Mouse (Mus musculus): ENCODE measurements around the gene Zc3h12b. TPM values are rescaled to one million over a fixed set of nuclear protein-coding genes. Genes with fewer than 3 reads are reported as not detected.

Zc3h12b gene
- total RNA-seq (2014; rRNA removed), result 10.6 and 11.6 TPM in 2 replicates
- 2.5 and 3.5 TPM in 2 replicates for polyA plus RNA-seq (2015; fragmentation: Nextera tagmentation; extraction: Ambion mirVana)

GRCm38 (mm10) chrX:95711227-95712111 lies at the start of gene Zc3h12b:
Zc3h12b (plus strand) TSS chrX:95711678.
- peak; percentile 85 for DNase-seq
- Histone ChIP-seq H3K27ac (ENCODE audit: low read depth, low read length) (peak within 1 kb of the TSS; percentile 69), H3K9ac (peak within 1 kb of the TSS; percentile 41), H3K4me3 (ENCODE audit: low read depth, low read length) (peak within 1 kb of the TSS; percentile 49), H3K4me2 (ENCODE audit: low read depth) (peak within 1 kb of the TSS; percentile 48), H3K36me3 (ENCODE audit: insufficient read depth) (no peaks in the 10 kb centered on the region), H3K9me3 (ENCODE audit: low read length) (no peaks in the 10 kb centered on the region), H3K27me3 (ENCODE audit: insufficient read depth, low read length) (no peaks in the 10 kb centered on the region), H3K4me1 (ENCODE audit: insufficient read depth) (no peaks in the 10 kb centered on the region)
- peak; percentile 98 for ATAC-seq
- peak; percentile 56 for TF ChIP-seq CTCF (IDR thresholded peaks at IDR 0.05; ENCODE audit: low read depth)
- 28% methylated on average over 46 of the region's 46 CpGs for WGBS

DNA sequence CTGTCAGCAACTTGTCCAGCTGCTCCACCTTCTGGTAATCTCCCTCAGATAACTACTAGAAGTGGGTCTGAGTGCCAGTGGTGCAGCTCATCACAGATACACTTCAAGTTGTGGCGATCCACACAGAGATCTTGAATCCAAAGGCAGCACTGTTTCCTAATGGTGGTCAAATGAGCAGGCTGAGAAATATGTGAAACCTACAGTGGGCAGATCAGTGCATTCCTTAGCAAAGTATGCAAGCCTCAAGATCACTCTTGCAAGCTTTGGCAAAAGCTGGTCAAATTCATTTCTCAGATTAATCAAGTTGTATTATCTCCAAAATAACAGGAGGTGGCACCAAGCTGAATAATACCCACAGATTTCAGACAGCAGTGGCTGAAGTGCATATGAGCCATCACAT lies 29.3 kb upstream of the Zc3h12b start:
- WGBS, result 87% methylated on average over 1 of the region's 1 CpGs
- H3K36me3 ChIP-seq (ENCODE audit: insufficient read depth), result no peaks in the 10 kb centered on the region

DNA sequence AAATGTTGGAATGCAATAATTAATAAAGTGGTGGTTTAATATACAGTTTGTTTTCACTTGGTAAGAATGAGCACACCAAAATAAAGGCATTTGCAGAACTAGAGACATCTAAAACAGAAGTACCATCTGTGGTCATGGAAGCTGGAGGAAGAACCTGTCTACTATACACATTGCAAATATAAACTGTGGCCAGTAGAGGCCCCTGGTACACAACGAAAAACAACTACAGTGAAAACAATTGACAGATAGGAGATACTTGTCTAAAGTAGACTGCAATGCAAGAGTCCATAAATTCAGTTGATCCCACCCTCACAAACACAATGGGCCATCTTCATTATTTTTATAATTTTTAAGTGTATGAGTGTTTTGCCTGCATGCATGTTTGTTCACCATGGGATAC lies 24.4 kb upstream of the Zc3h12b start:
- ATAC-seq, result peak; percentile 43; the same call in 1 of the 2 replicates
- TF ChIP-seq CTCF (IDR thresholded peaks at IDR 0.05; ENCODE audit: low read depth), result peak; percentile 37
- Histone ChIP-seq H3K4me3 (ENCODE audit: low read depth, low read length) (no peak overlapping the region), H3K4me1 (ENCODE audit: insufficient read depth) (no peaks in the 10 kb centered on the region), H3K9me3 (ENCODE audit: low read length) (no peaks in the 10 kb centered on the region), H3K27me3 (ENCODE audit: insufficient read depth, low read length) (no peaks in the 10 kb centered on the region), H3K27ac (ENCODE audit: low read depth, low read length) (no peak overlapping the region), H3K4me2 (ENCODE audit: low read depth) (no peak overlapping the region), H3K9ac (no peak overlapping the region), H3K36me3 (ENCODE audit: insufficient read depth) (no peaks in the 10 kb centered on the region)
- 62% methylated on average over 1 of the region's 1 CpGs for WGBS
- peak; percentile 20 for DNase-seq

More for the DNA sequence above, 29.3 kb upstream of the Zc3h12b start:
- no peaks in the 10 kb centered on the region for H3K27me3 ChIP-seq (ENCODE audit: insufficient read depth, low read length)
- H3K9ac ChIP-seq, result no peak overlapping the region
- ATAC-seq (no peak), DNase-seq (no peak)
- H3K4me1 ChIP-seq (ENCODE audit: insufficient read depth), result no peaks in the 10 kb centered on the region
- no peak overlapping the region for H3K4me3 ChIP-seq (ENCODE audit: low read depth, low read length)
- H3K9me3 ChIP-seq (ENCODE audit: low read length), result no peaks in the 10 kb centered on the region
- no peak overlapping the region for H3K4me2 ChIP-seq (ENCODE audit: low read depth)
- TF ChIP-seq CTCF (IDR thresholded peaks at IDR 0.05; ENCODE audit: low read depth), result no peak
- H3K27ac ChIP-seq (ENCODE audit: low read depth, low read length), result no peak overlapping the region

- Histone ChIP-seq H3K4me3 (ENCODE audit: low read depth, low read length) (no peak overlapping the region), H3K36me3 (ENCODE audit: insufficient read depth) (no peaks in the 10 kb centered on the region), H3K9me3 (ENCODE audit: low read length) (no peaks in the 10 kb centered on the region), H3K4me2 (ENCODE audit: low read depth) (no peak overlapping the region), H3K9ac (no peak overlapping the region), H3K27ac (ENCODE audit: low read depth, low read length) (no peak overlapping the region), H3K27me3 (ENCODE audit: insufficient read depth, low read length) (no peaks in the 10 kb centered on the region), H3K4me1 (ENCODE audit: insufficient read depth) (no peaks in the 10 kb centered on the region)
- ATAC-seq (no peak), DNase-seq (peak; percentile 18)
- peak; percentile 38; the same call in 1 of the 2 replicates for TF ChIP-seq CTCF (IDR thresholded peaks at IDR 0.05; ENCODE audit: low read depth)
- 38% methylated on average over 2 of the region's 2 CpGs for WGBS
Measured at GRCm38 (mm10) chrX:95738253-95738652, 26.8 kb downstream of the Zc3h12b start.

DNA sequence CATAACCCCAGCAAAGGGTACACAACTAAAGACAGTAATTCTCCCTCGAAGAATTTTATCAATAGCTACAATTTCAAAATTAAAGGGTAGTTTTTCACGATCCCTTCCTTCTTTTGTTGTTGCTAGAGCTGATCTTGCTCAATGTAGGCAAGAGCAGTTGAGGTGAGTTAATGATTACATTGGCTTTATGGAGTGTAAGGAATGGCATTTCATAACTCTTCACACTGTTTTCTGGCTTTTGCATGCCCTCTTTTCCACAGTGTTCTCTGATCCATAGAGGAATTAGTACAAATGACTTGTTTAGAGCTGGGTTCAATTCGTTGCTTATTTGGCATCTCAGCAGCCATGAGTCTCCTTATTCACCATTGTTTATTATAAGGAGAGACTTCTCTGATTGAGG lies 84.4 kb downstream of the Zc3h12b start:
- WGBS, result 85% methylated on average over 3 of the region's 3 CpGs
- H3K27ac ChIP-seq (ENCODE audit: low read depth, low read length), result no peak overlapping the region
- no peaks in the 10 kb centered on the region for H3K9me3 ChIP-seq (ENCODE audit: low read length)
- no peak overlapping the region for H3K4me2 ChIP-seq (ENCODE audit: low read depth)
- no peaks in the 10 kb centered on the region for H3K4me1 ChIP-seq (ENCODE audit: insufficient read depth)
- H3K9ac ChIP-seq, result no peak overlapping the region
- no peaks in the 10 kb centered on the region for H3K36me3 ChIP-seq (ENCODE audit: insufficient read depth)
- ATAC-seq (no peak), DNase-seq (no peak)
- no peaks in the 10 kb centered on the region for H3K27me3 ChIP-seq (ENCODE audit: insufficient read depth, low read length)
- no peak overlapping the region for H3K4me3 ChIP-seq (ENCODE audit: low read depth, low read length)
- TF ChIP-seq CTCF (IDR thresholded peaks at IDR 0.05; ENCODE audit: low read depth), result no peak

- Histone ChIP-seq H3K9ac (no peak overlapping the region), H3K9me3 (ENCODE audit: low read length) (no peaks in the 10 kb centered on the region), H3K27me3 (ENCODE audit: insufficient read depth, low read length) (no peaks in the 10 kb centered on the region), H3K4me2 (ENCODE audit: low read depth) (no peak overlapping the region), H3K36me3 (ENCODE audit: insufficient read depth) (no peaks in the 10 kb centered on the region), H3K4me3 (ENCODE audit: low read depth, low read length) (no peak overlapping the region), H3K27ac (ENCODE audit: low read depth, low read length) (no peak overlapping the region), H3K4me1 (ENCODE audit: insufficient read depth) (no peaks in the 10 kb centered on the region)
- whole genome bisulfite sequencing, result 77% methylated on average over 1 of the region's 1 CpGs
- DNase-seq (no peak), ATAC-seq (no peak)
- no peak for TF ChIP-seq CTCF (IDR thresholded peaks at IDR 0.05; ENCODE audit: low read depth)
Measured at GRCm38 (mm10) chrX:95801790-95802189, 90.3 kb downstream of the Zc3h12b start.

DNA sequence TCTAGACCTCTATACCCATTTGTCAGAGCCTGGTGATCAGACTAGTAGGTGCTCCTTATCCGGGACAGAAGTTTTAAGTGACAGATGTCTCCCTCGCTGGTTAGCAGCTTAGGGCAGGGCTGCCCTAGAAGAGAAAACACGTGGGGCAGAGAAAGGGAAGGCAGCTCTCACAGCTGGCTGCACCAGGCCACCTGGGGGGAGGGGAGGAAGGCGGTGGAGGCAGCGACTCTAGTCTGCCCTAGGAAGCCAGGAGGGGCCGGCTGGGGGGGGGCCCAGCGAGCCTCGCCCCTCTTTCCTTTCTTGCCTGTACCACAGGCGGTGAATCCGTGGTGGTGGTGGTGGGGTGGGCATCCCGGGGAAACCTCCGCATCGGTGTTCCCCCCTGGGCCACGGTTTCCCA lies 141.3 kb downstream of the Zc3h12b start:
- no peaks in the 10 kb centered on the region for H3K4me1 ChIP-seq (ENCODE audit: insufficient read depth)
- WGBS, result 72% methylated on average over 11 of the region's 14 CpGs
- no peaks in the 10 kb centered on the region for H3K36me3 ChIP-seq (ENCODE audit: insufficient read depth)
- no peak overlapping the region for H3K9ac ChIP-seq
- DNase-seq (no peak), ATAC-seq (no peak)
- no peak for TF ChIP-seq CTCF (IDR thresholded peaks at IDR 0.05; ENCODE audit: low read depth)
- H3K4me3 ChIP-seq (ENCODE audit: low read depth, low read length), result no peak overlapping the region
- no peaks in the 10 kb centered on the region for H3K9me3 ChIP-seq (ENCODE audit: low read length)
- H3K4me2 ChIP-seq (ENCODE audit: low read depth), result no peak overlapping the region
- no peaks in the 10 kb centered on the region for H3K27me3 ChIP-seq (ENCODE audit: insufficient read depth, low read length)
- H3K27ac ChIP-seq (ENCODE audit: low read depth, low read length), result no peak overlapping the region
